Mouse (Mus musculus) B cell, adult 67 days (primary cell): Measurements from ENCODE around the gene Rbp4. TPM values are rescaled to one million over a fixed set of nuclear protein-coding genes. Genes with fewer than 3 reads are reported as not detected.

Experiments
- total RNA-seq, 2 experiments: library from RNA; stranded (reverse); gene quantifications; 4 replicates each; pipeline ENCODE4 v1.2.4; 2023

Gene Rbp4
- total RNA-seq = not detected

DNA sequence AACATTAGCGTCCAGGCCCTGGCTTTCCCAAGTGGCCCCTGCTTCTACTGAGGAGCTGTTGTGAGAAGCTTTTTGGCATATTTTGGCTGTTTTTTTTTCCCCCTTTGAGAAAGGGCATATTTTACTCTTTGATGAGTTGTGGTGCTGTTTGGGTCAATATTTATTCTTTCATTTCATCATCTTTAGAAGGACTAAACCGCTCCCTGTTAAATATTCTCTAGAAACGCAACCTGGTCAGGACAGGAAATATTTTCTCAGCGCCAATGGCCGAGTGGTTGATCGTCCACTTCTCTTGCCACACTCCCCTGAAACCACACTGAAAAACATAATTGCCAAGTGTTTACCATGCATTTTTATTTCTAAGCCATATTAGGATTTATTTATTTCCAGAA is at the start of gene Rbp4:
TSS of gene Rbp4 (minus strand) at position 63 of the 392 bp plus-strand sequence.

DNA sequence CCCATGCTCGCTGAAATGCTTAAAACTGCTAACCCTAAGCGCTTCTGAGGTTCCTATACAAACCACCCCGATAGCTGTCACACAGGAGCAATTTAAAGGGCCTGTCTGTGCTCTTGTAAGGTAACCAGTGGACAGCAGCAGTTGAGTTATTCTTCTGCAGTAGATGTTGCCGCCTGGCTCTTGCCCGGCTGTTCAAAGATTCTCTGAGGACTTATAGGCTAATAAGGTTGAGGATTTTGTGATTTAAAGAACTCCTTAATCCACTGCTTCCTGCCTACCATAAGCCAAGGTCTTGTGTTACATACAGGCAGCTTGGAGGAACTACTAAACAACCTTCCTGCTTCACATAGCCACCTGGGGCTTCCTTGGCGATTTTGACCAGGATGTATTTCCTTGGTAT is 7.4 kb upstream of the Rbp4 start, which contains the start of gene Pde6c:
TSS of gene Pde6c (plus strand) at position 301 of the 400 bp plus-strand sequence.

DNA sequence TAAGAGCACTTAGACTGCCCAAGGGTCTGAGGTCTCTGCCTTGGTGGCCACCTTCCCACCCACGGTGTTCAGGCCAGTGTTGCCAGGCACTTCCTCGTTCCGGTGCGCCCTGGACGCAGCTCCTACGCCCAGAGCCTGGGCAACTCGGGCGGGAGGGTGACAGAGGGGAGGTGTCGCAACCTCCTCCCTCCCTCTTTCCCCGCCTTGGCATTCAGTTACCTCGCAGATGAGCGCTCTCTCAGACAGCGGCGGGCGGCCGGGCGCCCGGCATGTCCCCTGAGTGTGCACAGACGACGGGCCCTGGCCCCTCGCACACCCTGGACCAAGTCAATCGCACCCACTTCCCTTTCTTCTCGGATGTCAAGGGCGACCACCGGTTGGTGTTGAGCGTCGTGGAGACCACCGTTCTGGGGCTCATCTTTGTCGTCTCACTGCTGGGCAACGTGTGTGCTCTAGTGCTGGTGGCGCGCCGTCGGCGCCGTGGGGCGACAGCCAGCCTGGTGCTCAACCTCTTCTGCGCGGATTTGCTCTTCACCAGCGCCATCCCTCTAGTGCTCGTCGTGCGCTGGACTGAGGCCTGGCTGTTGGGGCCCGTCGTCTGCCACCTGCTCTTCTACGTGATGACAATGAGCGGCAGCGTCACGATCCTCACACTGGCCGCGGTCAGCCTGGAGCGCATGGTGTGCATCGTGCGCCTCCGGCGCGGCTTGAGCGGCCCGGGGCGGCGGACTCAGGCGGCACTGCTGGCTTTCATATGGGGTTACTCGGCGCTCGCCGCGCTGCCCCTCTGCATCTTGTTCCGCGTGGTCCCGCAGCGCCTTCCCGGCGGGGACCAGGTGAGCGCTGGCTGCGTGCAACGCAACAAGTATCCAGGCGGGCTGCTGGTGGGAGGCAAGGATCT is 28.0 kb downstream of the Rbp4 start, which contains the start of gene Ffar4:
TSS of gene Ffar4 (plus strand) at position 214 of the 901 bp plus-strand sequence.

Other genes with a start within 250 kb of the Rbp4 start
- gene Myof, start 81.7 kb downstream of the Rbp4 start, total RNA-seq = 10 to 100 TPM; 39.9 to 56.1 TPM
- 1 to 10 TPM; 2.0 to 2.8 TPM for gene Cep55, start 70.3 kb downstream of the Rbp4 start, total RNA-seq
- not detected for gene Ffar4, start 28.2 kb downstream of the Rbp4 start, total RNA-seq
- gene Pde6c, start 7.5 kb upstream of the Rbp4 start, total RNA-seq = not detected
- 10 to 100 TPM; 20.6 to 32.6 TPM for gene Fra10ac1, start 98.9 kb upstream of the Rbp4 start, total RNA-seq
- gene Lgi1, start 139.3 kb upstream of the Rbp4 start, total RNA-seq = not detected